Mouse (Mus musculus) kidney, embryonic 15.5 days (tissue): ENCODE data around the gene Mill2. TPM values are rescaled to one million over a fixed set of nuclear protein-coding genes. Genes with fewer than 3 reads are reported as not detected.
A peak's percentile ranks its signal among the peaks of the same experiment; 100 is the strongest.

Source experiments
- ATAC-seq: fragments of 200-750 bp; cut with Nextera tagmentation; replicated peaks from 2 replicates; pipeline ENCODE4 v1.8.0; 2017; ENCODE audit warnings: moderate TSS enrichment; ENCODE audit not compliant: low FRiP score
- H3K27ac ChIP-seq: fragments of 300-500 bp; sonication (generic); 2 replicates; pipeline ENCODE4 v1.5.1; 2015; ENCODE audit warnings: mild to moderate bottlenecking, inconsistent platforms
- H3K27me3 ChIP-seq: fragments of 300-500 bp; sonication (generic); 2 replicates; pipeline ENCODE4 v1.6.1; 2015; ENCODE audit warnings: inconsistent platforms
- H3K36me3 ChIP-seq: fragments of 300-500 bp; sonication (generic); 2 replicates; pipeline ENCODE4 v1.6.1; 2015; ENCODE audit warnings: inconsistent platforms
- H3K4me1 ChIP-seq: fragments of 300-500 bp; sonication (generic); 2 replicates; pipeline ENCODE4 v1.6.1; 2015; ENCODE audit warnings: inconsistent platforms
- H3K4me2 ChIP-seq: fragments of 300-500 bp; sonication (generic); 2 replicates; pipeline ENCODE4 v1.6.1; 2015; ENCODE audit warnings: moderate library complexity, mild to moderate bottlenecking, inconsistent platforms
- H3K4me3 ChIP-seq: fragments of 300-500 bp; sonication (generic); replicated peaks from 2 replicates; pipeline ENCODE4 v1.5.1; 2015; ENCODE audit warnings: mild to moderate bottlenecking, inconsistent platforms
- H3K9ac ChIP-seq: fragments of 300-500 bp; sonication (generic); 2 replicates; pipeline ENCODE4 v1.6.1; 2015; ENCODE audit warnings: mild to moderate bottlenecking, inconsistent platforms
- H3K9me3 ChIP-seq: fragments of 300-500 bp; sonication (generic); replicated peaks from 2 replicates; pipeline ENCODE4 v1.6.1; 2016; ENCODE audit warnings: inconsistent platforms
- WGBS: fragments of 180-500 bp; shearing (Covaris S2); methylation state at CpG from one replicate; pipeline ENCODE4 v1.1.7; 2015; ENCODE audit warnings: mixed read lengths; 5-methylcytosine and 5-hydroxymethylcytosine counted together
- polyA plus RNA-seq: library from polyadenylated mRNA; unstranded; fragments of >200 nt; fragmentation: Nextera tagmentation; extraction: Ambion mirVana; gene quantifications from 2 replicates; pipeline ENCODE4 v1.2.1, GENCODE M21; 2015

Mill2 gene
- polyA plus RNA-seq, 1 experiment from 2014 or later, result 1.2 TPM

- WGBS, result 5% methylated on average over 17 of the region's 17 CpGs
- Histone ChIP-seq H3K4me3 (peak overlapping the region; percentile 82), H3K27me3 (no peaks in the 10 kb centered on the region), H3K9ac (peak overlapping the region; percentile 68), H3K4me1 (peaks cover 20% of the 10 kb centered on the region), H3K4me2 (peak overlapping the region; percentile 67), H3K9me3 (no peaks in the 10 kb centered on the region), H3K36me3 (peaks cover 9% of the 10 kb centered on the region; the same call in 1 of the 2 replicates), H3K27ac (no peak overlapping the region)
- ATAC-seq, result peak; percentile 15
Measured at GRCm38 (mm10) chr7:18909797-18910196, 70.0 kb downstream of the Mill2 start.

DNA sequence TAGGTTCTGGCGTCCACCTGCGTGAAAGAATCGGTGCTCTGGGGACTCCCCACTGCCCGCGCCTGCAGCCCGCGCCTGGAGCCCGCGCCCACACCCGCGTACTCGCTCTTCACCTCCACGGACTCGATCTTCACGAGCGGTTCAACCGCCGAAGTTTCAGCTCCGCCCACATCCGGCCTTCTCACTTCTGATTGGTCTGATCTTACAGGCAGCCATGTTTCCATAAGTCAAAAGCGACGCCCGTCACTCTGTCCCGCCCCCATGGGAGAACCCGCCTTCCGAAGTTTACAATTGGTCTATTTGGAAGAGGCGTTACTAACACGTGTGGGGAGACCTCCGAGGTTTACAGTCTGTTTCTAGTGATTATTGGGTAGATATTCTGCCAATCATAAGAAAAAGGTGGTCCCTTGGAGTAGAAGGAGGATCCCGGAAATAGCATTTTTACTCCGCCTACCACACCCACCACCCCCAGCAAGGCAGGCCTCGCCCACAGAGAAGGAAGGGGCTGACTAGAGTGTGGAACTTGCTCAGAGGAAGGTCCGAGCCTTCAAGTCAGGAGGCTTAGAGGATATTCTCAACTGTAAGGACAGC lies 70.6 kb downstream of the Mill2 start, which contains the start of gene Ccdc61:
Gene Ccdc61, minus strand, starts transcription at position 175 of the 591 bp plus-strand sequence.
- Histone ChIP-seq H3K27ac (no peak within 1 kb of the TSS), H3K9ac (peak within 1 kb of the TSS; percentile 68), H3K36me3 (peaks cover 9% of the 10 kb centered on the region; the same call in 1 of the 2 replicates), H3K4me2 (peak within 1 kb of the TSS; percentile 67), H3K27me3 (no peaks in the 10 kb centered on the region), H3K4me1 (peaks cover 20% of the 10 kb centered on the region), H3K4me3 (peak within 1 kb of the TSS; percentile 82), H3K9me3 (no peaks in the 10 kb centered on the region)
- peak; percentile 99 for ATAC-seq
- under 1% methylated on average over 33 of the region's 33 CpGs for WGBS

Other genes with a start within 250 kb of the Mill2 start
- gene Psg23, start 223.5 kb upstream of the Mill2 start, polyA plus RNA-seq, result not detected in 2 replicates
- not detected in 2 replicates for gene Psg21, start 183.2 kb upstream of the Mill2 start, polyA plus RNA-seq
- gene Psg20, start 153.8 kb upstream of the Mill2 start, polyA plus RNA-seq, result not detected in 2 replicates
- not detected in 2 replicates for gene Psg22, start 121.9 kb upstream of the Mill2 start, polyA plus RNA-seq
- not detected in 2 replicates for gene Psg19, start 41.4 kb upstream of the Mill2 start, polyA plus RNA-seq
- 0.09 TPM in 1 of 2 replicates, not detected in the other for gene Psg17, start 18.4 kb upstream of the Mill2 start, polyA plus RNA-seq
- 2.3 and 4.8 TPM in 2 replicates for gene Pglyrp1, start 31.4 kb downstream of the Mill2 start, polyA plus RNA-seq
- 27.7 and 28.9 TPM in 2 replicates for gene Ccdc61, start 70.4 kb downstream of the Mill2 start, polyA plus RNA-seq
- gene Nova2, start 85.9 kb downstream of the Mill2 start, polyA plus RNA-seq, result 0.67 and 0.93 TPM in 2 replicates
- not detected in 2 replicates for gene Nanos2, start 147.4 kb downstream of the Mill2 start, polyA plus RNA-seq
- gene Mypop, start 151.3 kb downstream of the Mill2 start, polyA plus RNA-seq, result 3.5 and 3.9 TPM in 2 replicates
- 21.4 and 24.1 TPM in 2 replicates for gene Irf2bp1, start 164.1 kb downstream of the Mill2 start, polyA plus RNA-seq
- 1.2 and 1.3 TPM in 2 replicates for gene Foxa3, start 183.6 kb downstream of the Mill2 start, polyA plus RNA-seq
- gene Sympk, start 184.4 kb downstream of the Mill2 start, polyA plus RNA-seq, result 34.3 and 38.4 TPM in 2 replicates
- gene Rsph6a, start 214.7 kb downstream of the Mill2 start, polyA plus RNA-seq, result not detected in 2 replicates
- gene Dmwd, start 236.3 kb downstream of the Mill2 start, polyA plus RNA-seq, result 15.4 and 18.7 TPM in 2 replicates
- gene Dmpk, start 243.9 kb downstream of the Mill2 start, polyA plus RNA-seq, result 18.1 and 24.7 TPM in 2 replicates